Mouse (Mus musculus) gastrocnemius, adult 18-20 months (tissue): ENCODE data around the gene Rabgap1. TPM values are rescaled to one million over a fixed set of nuclear protein-coding genes. Genes with fewer than 3 reads are reported as not detected.
"Not testable (repeated sequence)": the region's sequence is repeated elsewhere in the genome, so short reads cannot be mapped to it uniquely, and the experiment has no call there.

Source experiments
- DNase-seq: peaks from one replicate; pipeline ENCODE4 v3.0.0; 2021; ENCODE audit warnings: low spot score
- long read RNA-seq, 2 experiments: library from polyadenylated mRNA; stranded (forward); transcript quantifications; one replicate each; pipeline ENCODE4 v2.0.0; 2021
- total RNA-seq, 2 experiments: library from RNA; stranded (reverse); gene quantifications; 2 replicates each; pipeline ENCODE4 v1.2.3; 2021

Gene Rabgap1
- 10 to 100 TPM; 30.5 to 32.3 TPM for total RNA-seq
- long read RNA-seq, experiment 1, full-length matches to known transcripts, result 40 of 62 reads
- long read RNA-seq, experiment 1, partial matches to known transcripts, result 4 of 62 reads
- long read RNA-seq, experiment 1, other reads (novel, unspliced or antisense), result 18 of 62 reads
- long read RNA-seq, experiment 2, full-length matches to known transcripts, result 22 of 37 reads
- long read RNA-seq, experiment 2, partial matches to known transcripts, result 5 of 37 reads
- long read RNA-seq, experiment 2, other reads (novel, unspliced or antisense), result 10 of 37 reads

DNA sequence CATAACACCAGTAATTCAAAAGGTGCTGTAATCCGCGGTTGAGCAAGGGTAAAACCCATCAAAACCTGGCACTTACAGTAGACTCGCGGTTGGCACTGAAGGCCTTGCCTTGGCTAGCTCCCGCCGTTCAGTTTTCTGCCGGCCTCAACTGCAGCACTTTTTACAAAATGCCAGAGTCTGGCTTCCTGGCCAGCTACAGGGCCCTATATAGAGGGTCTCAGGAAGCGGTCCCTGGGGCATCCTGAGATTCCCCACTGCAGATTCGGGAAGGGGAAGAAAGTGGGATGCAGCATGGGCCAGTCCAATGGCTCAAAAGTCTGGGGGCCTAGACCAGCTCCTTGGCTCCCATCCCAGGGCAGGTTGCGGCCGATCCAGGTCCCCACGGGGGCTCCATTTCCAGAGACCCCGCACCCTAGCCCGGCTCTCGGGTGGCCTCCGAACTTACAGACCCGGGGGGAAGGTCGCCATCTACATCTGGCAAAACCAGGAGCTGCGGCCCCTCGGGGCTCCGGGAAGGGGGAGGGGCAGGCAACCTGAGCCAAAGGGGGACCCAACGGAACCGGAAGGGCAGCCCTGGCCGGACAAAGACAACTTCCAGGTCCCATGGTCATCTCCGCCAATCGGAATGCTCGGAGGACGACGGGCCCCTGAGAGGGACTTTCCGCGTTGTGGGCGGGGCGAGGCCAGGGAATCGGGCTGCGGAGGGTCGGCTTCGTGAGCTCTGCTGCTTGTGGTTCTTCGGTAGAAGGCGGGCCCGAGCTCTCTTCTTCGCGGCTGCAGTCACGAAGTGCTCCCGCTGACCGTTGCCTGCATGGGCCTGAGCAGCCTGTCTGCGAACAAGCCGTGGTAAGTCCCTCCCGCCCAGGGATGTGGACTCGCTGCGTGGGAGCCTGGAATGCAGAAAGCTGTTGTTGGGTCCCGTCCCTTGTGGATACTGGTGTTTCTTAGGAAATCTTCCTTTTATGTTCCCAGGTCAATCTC lies at the start of gene Rabgap1, which contains the start of the genes Zbtb26 and Zbtb6:
Gene Rabgap1 (plus strand): TSS at position 669 of the 981 bp plus-strand sequence.
Gene Zbtb26 (minus strand): TSS at position 525 of the 981 bp plus-strand sequence.
Gene Zbtb6 (minus strand): TSS at position 561 of the 981 bp plus-strand sequence.
- peak; percentile 95 for DNase-seq

DNA sequence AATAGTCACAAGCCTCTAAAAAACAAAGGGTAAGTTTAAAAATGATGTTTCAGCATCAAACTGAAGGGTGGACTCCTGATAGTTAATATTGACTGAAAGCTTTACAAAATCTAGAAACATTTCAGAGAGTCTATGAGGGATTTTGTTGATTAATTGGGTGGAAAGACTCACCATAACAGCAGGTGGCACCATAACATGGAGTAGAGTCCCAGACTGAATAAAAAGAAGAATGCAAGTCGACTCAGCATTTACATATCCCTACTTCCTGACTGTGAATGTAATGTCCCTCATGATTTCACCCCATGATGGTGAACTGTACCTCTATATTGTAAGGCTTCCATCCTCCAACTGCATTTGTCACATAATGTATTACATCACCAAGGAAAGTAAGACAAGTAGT lies 47.5 kb upstream of the Rabgap1 start:
- DNase-seq, result no peak

DNA sequence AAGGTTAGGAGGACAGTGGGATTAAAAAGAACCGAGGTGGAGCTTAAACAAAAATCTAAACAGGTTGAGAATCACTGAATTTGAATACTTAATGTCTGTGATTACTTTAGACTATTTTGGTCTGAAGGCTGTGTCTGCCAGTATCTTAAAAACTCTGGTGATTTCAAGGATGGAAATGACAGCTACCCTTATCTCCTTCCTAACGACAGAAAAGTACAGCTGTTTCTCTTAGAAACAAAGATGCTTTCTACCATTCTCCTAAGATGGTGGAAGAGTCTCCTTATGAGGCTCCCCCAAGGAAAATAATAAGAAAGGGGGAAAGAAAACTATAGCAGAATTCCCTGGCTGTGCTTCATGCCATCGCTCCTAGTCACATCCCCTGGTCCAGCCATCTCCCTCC lies 21.2 kb upstream of the Rabgap1 start:
- DNase-seq, result no peak

DNA sequence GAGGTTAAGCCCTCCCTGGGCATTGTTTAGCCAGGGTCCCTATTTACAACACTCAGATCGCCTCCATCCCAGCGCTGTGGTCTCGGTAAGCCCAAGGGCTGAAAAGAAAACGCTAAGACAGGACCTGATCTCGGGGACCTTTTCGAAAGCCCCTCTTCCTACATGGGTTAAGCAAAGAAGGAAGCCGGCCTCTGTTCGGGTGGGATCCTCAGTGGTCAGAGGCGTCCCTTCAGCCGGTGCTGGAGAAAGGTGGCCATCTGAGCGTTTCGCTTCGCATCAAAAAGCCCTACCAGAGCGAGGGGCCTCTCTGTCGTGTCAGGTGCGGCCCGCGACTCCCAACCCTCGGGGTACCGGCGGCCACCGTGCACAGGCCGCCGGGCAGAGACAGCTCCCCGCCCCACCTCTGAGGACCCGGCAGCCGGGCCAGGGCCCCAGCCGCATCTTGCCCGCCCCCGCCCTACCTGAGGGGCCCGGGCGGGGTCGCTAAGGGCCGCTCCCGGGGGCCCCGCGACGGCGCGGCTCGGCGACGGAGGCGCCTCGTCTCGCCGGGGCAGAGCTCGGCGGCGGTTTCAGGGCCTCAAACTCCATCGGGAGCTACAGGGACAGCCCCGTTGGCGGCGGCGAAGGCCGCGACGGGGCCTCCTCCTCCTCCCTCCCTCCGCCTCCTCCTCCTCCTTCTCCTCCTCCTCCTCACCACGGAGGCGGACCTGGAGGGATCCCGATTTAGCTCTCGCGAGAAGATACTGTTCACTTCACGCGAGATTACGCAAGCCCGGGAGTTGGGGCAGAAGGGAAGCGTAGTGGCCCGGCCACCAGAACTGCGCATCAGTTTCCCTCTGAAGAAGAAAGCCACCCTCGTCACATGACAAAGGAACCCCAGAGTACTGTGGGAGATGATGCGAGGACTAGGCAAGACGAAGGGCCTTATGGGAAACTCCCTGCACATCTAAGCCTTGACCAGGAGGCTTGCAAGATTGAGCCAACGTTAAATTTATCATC lies 20.5 kb upstream of the Rabgap1 start, which contains the start of gene Rc3h2:
Gene Rc3h2 (minus strand): TSS at position 598 of the 999 bp plus-strand sequence.
- peak; percentile 97 for DNase-seq

DNA sequence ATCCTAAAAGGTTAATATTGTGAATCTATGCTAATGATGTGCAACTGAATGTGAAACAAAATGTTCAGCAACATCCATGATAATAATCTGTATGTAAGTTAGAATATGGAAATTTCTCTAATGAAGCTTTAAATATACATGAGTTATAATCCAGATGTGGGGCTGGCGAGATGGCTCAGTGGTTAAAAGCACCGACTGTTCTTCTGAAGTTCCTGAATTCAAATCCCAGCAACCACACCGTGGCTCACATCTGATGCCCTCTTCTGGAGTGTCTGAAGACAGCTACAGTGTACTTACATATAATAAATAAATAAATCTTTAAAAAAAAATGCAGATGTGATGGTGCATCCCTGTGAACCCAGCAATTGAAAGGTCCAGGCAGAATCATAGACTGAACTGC lies 19.4 kb upstream of the Rabgap1 start:
- DNase-seq, result no peak

DNA sequence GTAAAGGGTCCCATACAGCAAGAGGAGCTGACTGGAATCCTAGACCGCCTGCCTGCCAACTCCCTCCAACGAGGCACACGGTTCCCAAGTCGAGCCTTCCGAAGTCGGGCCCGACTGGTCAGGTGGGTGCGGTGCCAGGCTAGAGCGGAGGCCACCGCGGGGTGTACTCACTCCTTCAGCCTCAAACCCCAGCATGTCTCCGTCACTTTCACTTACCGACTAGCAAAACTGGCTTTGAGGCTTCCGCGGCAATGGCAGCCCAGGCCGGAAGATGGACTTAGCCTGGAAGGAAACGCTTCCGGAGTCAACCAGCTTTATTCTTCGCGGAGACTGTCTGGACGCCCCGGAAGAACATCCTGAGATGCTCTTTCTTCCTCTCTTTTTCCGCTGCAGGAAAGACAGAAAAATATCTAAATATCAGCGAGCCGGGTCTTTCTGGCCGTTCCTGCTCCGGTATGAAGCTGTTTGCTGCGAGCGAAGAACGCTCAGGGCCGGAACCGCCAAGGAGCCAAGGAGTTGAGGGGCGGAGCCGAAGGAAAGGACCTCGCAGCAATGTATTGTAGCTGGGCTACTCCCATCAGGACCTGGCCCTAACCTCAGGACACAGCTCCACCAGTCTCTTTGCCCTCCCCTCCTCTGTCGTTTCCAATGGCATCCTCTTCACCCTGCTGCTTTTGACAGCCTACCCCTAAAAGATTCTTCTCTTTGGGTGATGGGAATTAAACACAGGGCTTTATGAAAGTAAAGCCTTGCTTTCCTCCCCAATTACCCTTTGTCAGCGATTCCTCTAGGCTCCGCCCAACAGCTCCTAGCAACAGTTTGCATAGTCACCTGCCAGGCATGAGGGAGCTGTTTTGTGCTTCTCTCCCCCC lies 12.2 kb upstream of the Rabgap1 start:
- peak; percentile 86 for DNase-seq

DNA sequence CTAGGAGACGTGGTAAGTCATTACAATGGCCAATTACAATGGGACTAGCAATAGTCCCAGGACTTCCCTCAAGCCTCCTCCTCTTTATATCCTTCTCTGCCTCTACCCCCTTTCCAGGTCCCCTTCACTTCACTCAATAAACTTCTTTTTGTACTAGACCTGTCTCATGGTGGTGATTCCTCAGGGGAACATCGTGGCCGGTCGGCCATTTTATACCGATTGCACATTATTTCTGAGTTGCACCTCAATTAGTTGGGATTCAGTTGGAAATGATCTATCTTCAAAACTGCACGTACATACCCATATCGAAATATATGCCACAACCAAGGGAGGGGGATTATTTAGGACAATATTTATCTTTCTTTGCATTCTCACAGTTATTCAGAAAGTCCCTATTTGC lies 11.5 kb upstream of the Rabgap1 start:
- no peak for DNase-seq

DNA sequence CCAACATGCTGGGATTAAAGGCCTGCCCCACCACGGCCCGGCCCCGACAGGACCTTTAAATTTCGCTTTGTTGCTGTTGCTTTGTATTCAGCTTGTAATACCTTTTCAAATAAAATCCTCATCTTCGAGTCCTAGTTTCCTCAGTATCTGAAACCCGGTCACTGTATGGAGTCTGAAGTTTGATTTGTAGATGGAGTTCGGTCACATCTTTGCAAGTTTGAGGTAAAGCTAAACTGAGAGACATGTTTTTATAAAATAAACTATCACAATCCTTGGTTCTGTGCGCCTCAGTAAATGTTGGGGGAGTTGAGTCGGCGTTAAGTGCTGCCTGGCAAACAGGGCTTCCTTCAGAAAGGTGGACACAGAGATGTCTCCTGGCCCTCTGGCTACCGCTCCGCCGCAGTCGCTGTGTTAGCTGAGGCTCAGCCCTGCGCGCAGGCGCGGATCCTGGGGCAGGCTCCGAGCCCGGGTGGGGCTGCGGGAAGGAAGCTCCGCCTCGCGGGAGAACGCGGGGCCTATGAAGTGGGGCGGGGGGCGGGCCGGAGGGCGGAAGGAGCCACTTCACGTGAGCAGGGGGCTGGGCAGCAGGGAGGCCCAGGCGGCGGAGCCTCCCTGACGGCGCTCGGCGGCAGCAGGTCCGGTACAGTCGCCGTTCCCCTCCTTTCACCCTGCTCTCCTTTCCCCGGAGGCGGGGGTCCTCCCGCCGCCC lies 8.7 kb downstream of the Rabgap1 start:
- peak; percentile 93 for DNase-seq

DNA sequence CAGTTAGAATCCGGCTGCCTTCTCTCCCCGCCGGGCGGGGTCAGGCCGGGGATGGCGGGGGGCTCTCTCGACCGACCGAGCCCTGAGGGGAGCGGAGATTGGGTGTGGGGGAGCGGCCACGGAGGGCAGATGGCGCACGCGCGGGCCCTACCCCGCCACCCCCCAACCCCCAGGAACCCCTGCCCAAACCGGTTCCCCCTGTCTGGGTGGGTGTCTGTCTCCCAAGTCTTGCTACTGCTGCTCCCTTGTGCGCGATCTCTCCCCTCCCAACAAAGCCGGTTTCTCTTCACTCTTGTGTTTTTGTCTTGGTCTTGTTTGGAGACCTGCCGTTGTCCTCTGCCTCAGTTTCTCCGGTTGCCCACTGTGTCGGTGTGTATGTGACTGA lies 9.3 kb downstream of the Rabgap1 start:
- DNase-seq, result no peak

DNA sequence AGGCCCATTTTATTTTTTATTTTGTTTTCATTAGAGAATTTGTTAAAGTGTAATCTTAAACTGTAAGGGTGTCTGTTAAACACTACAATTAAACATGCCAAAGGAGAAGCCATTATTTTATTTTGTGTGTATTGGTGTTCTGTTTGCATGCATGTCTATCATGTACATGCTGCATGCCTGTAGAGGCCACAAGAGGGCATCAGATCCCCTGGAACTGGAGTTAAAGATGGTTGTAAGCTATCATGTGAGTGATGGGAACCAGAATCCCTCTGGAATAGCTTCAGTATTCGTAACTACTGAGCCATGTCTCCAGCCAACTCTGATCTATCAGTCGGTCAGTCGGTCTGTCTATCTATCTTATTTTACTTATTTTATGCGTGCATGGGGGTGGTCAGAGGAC lies 17.6 kb downstream of the Rabgap1 start:
- DNase-seq, result no peak

DNA sequence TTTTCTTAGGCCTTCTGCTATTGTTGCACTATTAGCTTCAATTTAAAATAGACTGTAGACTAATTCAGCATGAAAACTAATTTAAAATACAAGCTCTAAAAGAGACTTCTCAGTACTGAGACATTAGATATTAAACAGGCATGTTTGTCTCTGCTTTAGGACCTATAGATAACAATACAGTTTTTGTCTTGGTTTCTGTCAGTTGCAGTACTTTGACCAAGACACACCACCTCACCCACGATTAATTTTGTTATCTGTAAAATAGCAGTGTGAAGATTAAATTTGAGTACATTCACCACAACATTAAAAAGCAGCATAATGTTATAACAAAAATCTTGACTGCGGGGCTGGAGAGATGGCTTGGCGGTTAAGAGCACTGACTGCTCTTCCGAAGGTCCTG lies 23.2 kb downstream of the Rabgap1 start:
- DNase-seq, result no peak

DNA sequence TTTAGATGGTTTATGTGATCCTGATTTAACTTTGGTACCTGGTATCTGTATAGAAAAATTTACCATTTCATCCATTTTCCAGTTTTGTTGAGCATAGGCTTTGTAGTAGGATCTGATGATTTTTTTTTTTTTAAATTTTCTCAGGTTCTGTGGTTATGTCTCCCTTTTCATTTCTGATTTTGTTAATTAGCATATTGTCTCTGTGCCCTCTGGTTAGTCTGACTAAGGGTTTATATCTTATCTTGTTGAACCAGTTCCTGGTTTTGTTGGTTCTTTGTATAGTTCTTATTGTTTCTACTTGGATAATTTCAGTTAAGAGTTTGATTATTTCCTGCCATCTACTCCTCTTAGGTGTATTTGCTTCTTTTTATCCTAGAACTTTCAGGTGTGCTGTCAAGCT lies 36.5 kb downstream of the Rabgap1 start:
- DNase-seq, result no peak

DNA sequence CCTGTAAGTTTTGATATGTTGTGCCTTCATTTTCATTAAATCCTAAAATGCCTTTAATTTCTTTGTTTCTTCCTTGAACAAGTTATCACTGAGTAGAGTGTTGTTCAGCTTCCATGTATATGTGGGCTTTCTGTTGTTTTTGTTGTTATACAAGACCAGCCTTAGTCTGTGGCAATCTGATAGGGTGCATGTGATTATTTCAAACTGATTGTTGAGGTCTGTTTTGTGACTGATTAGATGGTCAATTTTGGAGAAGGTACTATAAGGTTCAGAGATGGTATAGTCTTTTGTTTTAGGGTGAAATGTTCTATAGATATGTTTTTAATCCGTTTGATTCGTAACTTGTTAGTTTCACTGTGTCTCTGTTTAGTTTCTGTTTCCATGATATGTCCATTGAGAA lies 37.0 kb downstream of the Rabgap1 start:
- DNase-seq, result no peak

DNA sequence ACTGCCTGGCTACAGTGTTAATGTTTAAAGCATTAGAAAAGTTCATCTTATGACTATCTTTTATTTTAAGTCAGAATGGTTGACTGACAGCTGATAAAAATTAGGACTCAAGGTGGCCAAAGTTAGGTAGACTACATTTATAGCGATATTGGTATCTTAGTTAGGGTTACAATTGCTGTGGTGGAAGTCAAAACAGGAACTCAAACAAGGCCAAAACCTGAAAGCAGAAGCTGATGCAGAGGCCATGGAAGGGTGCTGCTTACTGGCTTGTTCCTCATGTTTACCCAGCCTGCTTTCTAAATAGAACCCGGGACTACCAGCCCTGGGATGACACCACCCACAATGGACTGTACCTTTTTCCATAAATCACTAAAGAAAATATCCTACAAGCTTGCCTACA lies 41.1 kb downstream of the Rabgap1 start:
- no peak for DNase-seq

DNA sequence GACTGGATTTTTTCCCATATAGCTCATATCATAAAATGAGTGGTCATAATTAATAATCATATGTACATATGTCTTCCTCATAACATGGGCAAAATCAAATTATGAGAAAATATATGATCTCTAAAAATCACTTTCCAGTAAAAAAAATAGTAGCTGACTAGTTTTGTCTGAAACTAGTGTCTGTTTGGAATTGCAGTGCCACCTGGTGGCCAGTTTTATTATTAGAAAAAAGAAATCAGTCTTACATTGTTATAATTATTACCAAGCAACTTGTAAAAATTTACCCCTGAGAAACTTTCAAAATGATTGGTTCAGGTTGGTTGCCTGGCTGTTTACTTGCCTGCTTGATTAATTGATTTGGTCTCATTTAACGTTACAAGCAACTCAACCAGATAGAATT lies 42.3 kb downstream of the Rabgap1 start:
- DNase-seq, result peak; percentile 28

DNA sequence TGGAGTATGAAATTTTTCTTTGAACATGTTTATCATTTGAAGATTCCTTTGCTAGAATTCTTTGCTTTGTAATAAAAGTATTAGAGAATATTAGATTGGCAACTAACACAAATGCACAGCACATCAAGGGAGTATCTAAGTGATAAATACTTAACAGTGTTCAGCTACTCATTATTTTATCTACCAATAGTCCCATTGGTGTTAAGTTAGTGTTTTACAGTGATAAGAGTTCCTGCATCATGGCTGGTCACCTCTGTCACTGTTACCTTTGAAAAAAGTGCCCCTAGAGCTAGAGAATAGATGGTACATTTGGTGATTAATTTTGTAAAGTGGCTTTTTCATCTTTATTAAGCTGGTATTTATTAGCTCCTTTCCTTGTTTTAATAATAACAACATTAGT lies 43.3 kb downstream of the Rabgap1 start:
- DNase-seq, result no peak

DNA sequence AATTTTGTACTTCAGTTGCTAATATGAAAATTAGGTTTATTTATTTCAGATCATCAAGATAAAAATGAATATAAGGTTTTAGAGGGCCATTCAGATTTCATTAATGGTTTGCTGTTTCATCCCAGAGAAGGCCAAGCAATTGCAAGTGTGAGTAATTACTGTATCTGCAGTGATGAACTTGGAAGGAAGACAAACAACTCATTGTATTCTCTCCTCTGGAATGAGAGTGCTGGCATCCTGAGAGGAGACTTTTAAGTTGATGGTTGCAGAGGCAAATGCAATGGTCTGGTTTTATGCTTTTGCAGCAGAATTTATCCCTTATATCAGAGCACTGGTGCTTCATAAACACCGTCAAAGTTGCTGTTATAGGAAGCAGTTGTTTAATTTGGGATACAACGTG lies 45.9 kb downstream of the Rabgap1 start:
- no peak for DNase-seq

DNA sequence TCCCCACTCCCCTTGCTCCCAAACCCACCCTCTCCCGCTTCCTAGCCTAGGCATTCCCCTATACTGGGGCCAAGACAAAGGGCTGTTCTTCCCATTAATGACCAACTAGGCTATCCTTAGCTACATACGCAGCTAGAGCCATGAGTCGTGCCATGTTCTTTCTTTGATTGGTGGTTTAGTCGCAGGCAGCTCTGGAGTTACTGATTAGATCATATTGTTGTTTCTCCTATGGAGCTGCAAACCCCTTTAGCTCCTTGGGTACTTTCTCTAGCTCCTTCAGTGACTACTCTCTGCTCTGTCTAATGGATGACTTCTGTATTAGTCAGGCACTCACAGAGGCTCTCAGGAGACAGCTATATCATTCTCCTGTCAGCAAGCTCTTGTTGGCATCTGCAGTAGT lies 54.2 kb downstream of the Rabgap1 start:
- DNase-seq, result no peak

DNA sequence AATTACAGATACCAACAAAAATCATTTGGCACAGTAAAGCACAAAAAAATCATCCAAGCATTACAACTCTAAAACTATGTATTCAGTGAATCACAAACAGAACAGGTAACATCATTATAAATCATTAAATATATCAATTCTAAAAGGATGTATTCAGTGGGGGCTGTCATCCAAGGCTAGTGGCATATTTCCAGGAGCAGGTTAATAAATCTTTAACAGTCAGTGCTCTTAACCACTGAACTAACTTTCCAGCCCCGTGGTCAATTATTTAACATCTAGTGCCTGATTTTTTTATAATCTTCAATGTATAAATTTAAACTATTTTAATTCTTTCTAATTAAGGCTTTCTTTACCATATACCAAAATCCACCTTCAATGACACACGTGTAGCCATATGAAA lies 62.8 kb downstream of the Rabgap1 start:
- not testable (repeated sequence) for DNase-seq
